Mouse (Mus musculus) spleen, adult 18-20 months (tissue): ENCODE measurements around the gene Add3.

Experiments used
- DNase-seq, 2 experiments: peaks; one replicate each; pipeline ENCODE4 v3.0.0; 2022; ENCODE audit warnings: mixed read lengths in 2 of 2

Add3 gene

GRCm38 (mm10) chr19:53130399-53131175 lies 9.7 kb upstream of the Add3 start:
- DNase-seq = no peak

- no peak for DNase-seq
Observed at GRCm38 (mm10) chr19:53132471-53132870, 7.8 kb upstream of the Add3 start.

GRCm38 (mm10) chr19:53136336-53137090 lies 3.7 kb upstream of the Add3 start:
- no peak for DNase-seq

GRCm38 (mm10) chr19:53137116-53137670 lies 3.0 kb upstream of the Add3 start:
- no peak for DNase-seq

GRCm38 (mm10) chr19:53140804-53141250 lies 584 bp downstream of the Add3 start:
- no peak for DNase-seq

GRCm38 (mm10) chr19:53141251-53142072 lies 1.2 kb downstream of the Add3 start:
- DNase-seq = peak; percentile 47 to 58

- peak; percentile 100 for DNase-seq
Observed at GRCm38 (mm10) chr19:53142190-53143107, 2.2 kb downstream of the Add3 start.

GRCm38 (mm10) chr19:53143108-53143971 lies 3.1 kb downstream of the Add3 start:
- DNase-seq = no peak

- DNase-seq = no peak
Observed at GRCm38 (mm10) chr19:53145075-53145474, 4.8 kb downstream of the Add3 start.

GRCm38 (mm10) chr19:53149381-53149780 lies 9.1 kb downstream of the Add3 start:
- DNase-seq = no peak

GRCm38 (mm10) chr19:53152451-53152850 lies 12.2 kb downstream of the Add3 start:
- no peak for DNase-seq

- no peak for DNase-seq
Observed at GRCm38 (mm10) chr19:53153096-53153495, 12.9 kb downstream of the Add3 start.

- DNase-seq = no peak
Observed at GRCm38 (mm10) chr19:53154156-53154555, 13.9 kb downstream of the Add3 start.

- no peak for DNase-seq
Observed at GRCm38 (mm10) chr19:53156361-53156760, 16.1 kb downstream of the Add3 start.

- no peak for DNase-seq
Observed at GRCm38 (mm10) chr19:53157176-53157575, 16.9 kb downstream of the Add3 start.

- DNase-seq = no peak
Observed at GRCm38 (mm10) chr19:53159351-53159750, 19.1 kb downstream of the Add3 start.

GRCm38 (mm10) chr19:53162927-53163326 lies 22.7 kb downstream of the Add3 start:
- no peak for DNase-seq

GRCm38 (mm10) chr19:53164645-53165044 lies 24.4 kb downstream of the Add3 start:
- no peak for DNase-seq

GRCm38 (mm10) chr19:53165305-53166240 lies 25.3 kb downstream of the Add3 start:
- no peak for DNase-seq
